Comparison of ENCODE assay signal across 20 mouse cellular contexts in the genomic region with DNA sequence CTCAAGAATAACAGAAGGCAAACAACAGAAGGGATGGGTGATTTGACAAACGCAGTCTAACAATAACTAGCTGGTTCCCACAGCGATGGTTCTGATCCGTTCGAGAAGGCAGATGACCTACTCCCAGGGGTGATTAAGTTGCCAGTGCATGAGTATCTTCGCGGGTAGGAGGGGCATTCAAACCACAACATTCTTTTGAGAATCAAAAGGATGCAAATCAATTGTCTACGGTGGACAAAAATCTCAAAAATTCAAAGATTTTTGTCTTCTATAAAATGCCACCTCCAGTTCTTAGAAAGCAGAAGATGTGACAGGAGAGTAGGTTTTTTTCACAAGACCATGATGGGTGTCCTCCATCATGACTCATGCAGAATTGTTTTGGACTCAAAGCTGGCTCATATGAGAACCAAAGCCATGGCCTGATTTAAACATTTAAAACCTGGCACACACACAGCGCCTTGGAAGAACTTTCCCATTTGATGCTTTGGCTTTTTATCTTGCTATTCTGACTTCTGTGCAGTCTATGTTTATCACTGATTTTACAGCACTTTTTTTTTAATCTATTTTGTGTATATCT.
DNase-seq lines count a peak whose midpoint lies in the region; ATAC-seq lines count a peak whose summit lies in the region.
"Had no signal": no experiment of that assay in that cellular context is flagged by ENCODE, and none has a peak within 500 bp of the region (broad histone marks: within the 10 kb centered on the region; RNA-seq: fewer than 3 reads in every experiment).

No protein-coding gene starts in this region.

- ATAC-seq in frontal cortex, adult (ENCODE audit: low TSS enrichment): peak; percentile 73
- ATAC-seq: CD4-positive, CD25-positive, alpha-beta regulatory T cell, adult 4 months; forebrain, embryonic 16.5 days; hindbrain, postnatal 0 days; inflammation-experienced regulatory T-cells, adult 6 months; intestine, embryonic 16.5 days had no signal

- peak; percentile 25 to 34 for DNase-seq in cerebellum, adult 18-20 months
- DNase-seq in cerebellum, postnatal 14 days: no peak
- no peak for DNase-seq in frontal cortex, postnatal 25 days (ENCODE audit: low spot score in 2 of 2)
- DNase-seq in R1 (ENCODE audit: low read depth, low spot score): peak; percentile 7
- no peak for DNase-seq in gastrocnemius, postnatal 25 days
- DNase-seq: adrenal gland, postnatal 10 days; adrenal gland, postnatal 36 days; embryo, embryonic 11 days; gastrocnemius, postnatal 36 days; heart, adult 2 months; heart, postnatal 14 days; heart, postnatal 4 days; kidney, adult 18-20 months; kidney, adult 9 months had no signal

Comparison
In these comparisons a context has a peak if more than half of its experiments do, and no peak if none do; other contexts are left out.
1. DNase-seq: peak in cerebellum, adult 18-20 months (2 of 2) and R1 (single experiment); none in cerebellum, postnatal 14 days (0 of 2), frontal cortex, postnatal 25 days (0 of 2) and gastrocnemius, postnatal 25 days (single experiment).